8 mouse cellular contexts compared by ENCODE assay signal in the genomic region with DNA sequence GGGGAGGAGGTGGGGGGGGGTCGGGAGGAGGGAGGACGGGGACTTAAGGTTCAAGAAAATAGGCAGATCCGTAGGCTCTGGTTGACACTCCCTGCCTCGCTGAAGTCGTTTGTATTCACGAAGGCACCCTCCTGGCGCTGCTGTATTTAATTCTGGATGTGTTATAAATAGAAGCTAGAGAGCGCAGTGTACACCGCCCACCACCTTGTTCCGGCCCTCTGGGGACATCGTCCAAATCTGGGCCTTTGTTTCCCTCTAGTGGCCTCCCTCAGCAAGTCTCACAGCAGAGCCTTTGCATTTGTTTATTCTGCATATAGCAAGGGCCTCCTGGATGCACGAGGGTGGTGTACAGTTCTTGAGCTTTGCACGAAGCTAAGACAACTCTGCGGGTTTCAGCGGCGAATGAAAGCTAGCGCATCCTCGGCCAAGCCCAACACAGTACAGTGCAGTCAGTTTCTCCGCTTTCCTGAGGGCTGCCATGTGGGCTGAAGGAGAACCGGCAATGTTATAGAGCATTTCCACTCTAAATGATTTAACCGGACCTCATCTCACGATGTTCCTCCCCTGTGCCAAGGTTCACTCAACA. TPM values are rescaled to one million over a fixed set of nuclear protein-coding genes. Genes with fewer than 3 reads are reported as not detected.
DNase-seq lines count a peak whose midpoint lies in the region; ATAC-seq lines count a peak whose summit lies in the region.

No protein-coding gene starts in this region.

- no peaks in the 10 kb centered on the region for H3K27me3 ChIP-seq in hindbrain, embryonic 14.5 days (ENCODE audit: control insufficient read depth, insufficient read depth, low read length)

- peak overlapping the region; percentile 41 for H3K9ac ChIP-seq in hindbrain, embryonic 14.5 days

- no peaks in the 10 kb centered on the region for H3K9me3 ChIP-seq in hindbrain, embryonic 14.5 days (ENCODE audit: control insufficient read depth, low read length)

- peak overlapping the region; percentile 21 for H3K4me3 ChIP-seq in hindbrain, embryonic 14.5 days (replicated peaks; ENCODE audit: low read length)

- peak overlapping the region; percentile 52 for H3K4me2 ChIP-seq in hindbrain, embryonic 14.5 days (replicated peaks)

- H3K36me3 ChIP-seq in hindbrain, embryonic 14.5 days (replicated peaks; ENCODE audit: control insufficient read depth, insufficient read depth): 0 out of 2 replicates have a peak, but pooled peaks cover 9% of the 10 kb centered on the region

- peaks cover 9% of the 10 kb centered on the region for H3K4me1 ChIP-seq in hindbrain, embryonic 14.5 days (replicated peaks; ENCODE audit: control insufficient read depth, insufficient read depth, low read length)

- DNase-seq in R1 (ENCODE audit: low read depth, low spot score): peak; percentile 96
- DNase-seq in cerebellum, postnatal 10 days: peak; percentile 90 to 91
- peak; percentile 85 to 92 for DNase-seq in frontal cortex, postnatal 36 days (ENCODE audit: low spot score in 2 of 2)
- peak; percentile 87 for DNase-seq in hindbrain, embryonic 14.5 days (ENCODE audit: low spot score)
- peak; percentile 49 to 51 for DNase-seq in layer of hippocampus, postnatal 25 days (ENCODE audit: extremely low spot score in 1 of 2, low spot score in 1 of 2)
- peak; percentile 86 for DNase-seq in lung, postnatal 10 days
- DNase-seq in ovary, postnatal 14 days (ENCODE audit: low spot score): peak; percentile 36
- DNase-seq in thymus, postnatal 0 days (ENCODE audit: low spot score): peak; percentile 60

- WGBS in hindbrain, embryonic 14.5 days: 8% methylated on average over 22 of the region's 22 CpGs

- peak overlapping the region; percentile 62 for H3K27ac ChIP-seq in hindbrain, embryonic 14.5 days

- peak; percentile 94 for ATAC-seq in hindbrain, embryonic 14.5 days (ENCODE audit: low FRiP score)

RNA-seq across cellular contexts. Expression of a gene that starts 43.0 kb away (rescaled TPM):
- polyA plus RNA-seq in hindbrain, embryonic 14.5 days (2014; fragmentation: Nextera tagmentation; extraction: Ambion mirVana): 2,885 and 3,458 TPM in 2 replicates
- 1,000 to 10,000 TPM; 2,114 to 2,470 TPM for total RNA-seq in layer of hippocampus, postnatal 25 days (2021)
- polyA plus RNA-seq in thymus, postnatal 0 days (2015; fragmentation: Nextera tagmentation; extraction: Ambion mirVana): 1,839 and 2,551 TPM in 2 replicates

Comparison
In these comparisons a context has a peak if more than half of its experiments do, and no peak if none do; other contexts are left out.
1. Peak in every context shown above with its lines: DNase-seq, ATAC-seq, H3K4me3 ChIP-seq and H3K27ac ChIP-seq.
2. DNase-seq: peak in every context shown above with its lines; median percentile 96 in R1; 90 in cerebellum, postnatal 10 days; 88 in frontal cortex, postnatal 36 days; 87 in hindbrain, embryonic 14.5 days; 86 in lung, postnatal 10 days; 60 in thymus, postnatal 0 days; 50 in layer of hippocampus, postnatal 25 days; 36 in ovary, postnatal 14 days.